Mouse (Mus musculus) adrenal gland, adult 18-20 months (tissue): ENCODE results near the gene Ush2a. TPM values are rescaled to one million over a fixed set of nuclear protein-coding genes. Genes with fewer than 3 reads are reported as not detected.

Experiments used
- DNase-seq, 2 experiments: peaks; one replicate each; pipeline ENCODE4 v3.0.0; 2021 to 2022; ENCODE audit warnings: low spot score in 2 of 2
- total RNA-seq, 2 experiments: library from RNA; stranded (reverse); gene quantifications; 1 replicate in 1 of 2; 2 replicates in 1 of 2; pipeline ENCODE4 v1.2.3; 2021

Ush2a gene
- total RNA-seq, 2 experiments from 2014 or later = 0.16 TPM; not detected in 1

GRCm38 (mm10) chr1:188385733-188386261 lies 124.0 kb downstream of the Ush2a start:
- no peak for DNase-seq

- no peak for DNase-seq
Measured at GRCm38 (mm10) chr1:188387321-188387720, 125.5 kb downstream of the Ush2a start.

- DNase-seq = no peak
Measured at GRCm38 (mm10) chr1:188387820-188388471, 126.1 kb downstream of the Ush2a start.

- DNase-seq = no peak
Measured at GRCm38 (mm10) chr1:188390080-188390479, 128.3 kb downstream of the Ush2a start.

GRCm38 (mm10) chr1:188407176-188407575 lies 145.4 kb downstream of the Ush2a start:
- DNase-seq = no peak

- no peak for DNase-seq
Measured at GRCm38 (mm10) chr1:188407613-188408386, 146.0 kb downstream of the Ush2a start.

GRCm38 (mm10) chr1:188410547-188410946 lies 148.7 kb downstream of the Ush2a start:
- DNase-seq = no peak

- DNase-seq = no peak
Measured at GRCm38 (mm10) chr1:188420543-188420942, 158.7 kb downstream of the Ush2a start.

GRCm38 (mm10) chr1:188428172-188428571 lies 166.3 kb downstream of the Ush2a start:
- no peak for DNase-seq

GRCm38 (mm10) chr1:188430689-188431088 lies 168.9 kb downstream of the Ush2a start:
- peak in 1 of 2 experiments; percentile 9 for DNase-seq

- DNase-seq = no peak
Measured at GRCm38 (mm10) chr1:188447964-188448363, 186.1 kb downstream of the Ush2a start.

- DNase-seq = no peak
Measured at GRCm38 (mm10) chr1:188456466-188457175, 194.8 kb downstream of the Ush2a start.

- DNase-seq = no peak
Measured at GRCm38 (mm10) chr1:188457221-188458008, 195.6 kb downstream of the Ush2a start.

GRCm38 (mm10) chr1:188461203-188461602 lies 199.4 kb downstream of the Ush2a start:
- DNase-seq = no peak

GRCm38 (mm10) chr1:188464653-188465052 lies 202.8 kb downstream of the Ush2a start:
- no peak for DNase-seq

GRCm38 (mm10) chr1:188468371-188468783 lies 206.6 kb downstream of the Ush2a start:
- DNase-seq = no peak

- DNase-seq = no peak
Measured at GRCm38 (mm10) chr1:188504958-188505357, 243.1 kb downstream of the Ush2a start.

GRCm38 (mm10) chr1:188518792-188519191 lies 257.0 kb downstream of the Ush2a start:
- no peak for DNase-seq

GRCm38 (mm10) chr1:188527451-188527850 lies 265.6 kb downstream of the Ush2a start:
- DNase-seq = no peak

- no peak for DNase-seq
Measured at GRCm38 (mm10) chr1:188529606-188530131, 267.8 kb downstream of the Ush2a start.
